Mouse (Mus musculus): ENCODE results near the gene Pex5l.

DNA sequence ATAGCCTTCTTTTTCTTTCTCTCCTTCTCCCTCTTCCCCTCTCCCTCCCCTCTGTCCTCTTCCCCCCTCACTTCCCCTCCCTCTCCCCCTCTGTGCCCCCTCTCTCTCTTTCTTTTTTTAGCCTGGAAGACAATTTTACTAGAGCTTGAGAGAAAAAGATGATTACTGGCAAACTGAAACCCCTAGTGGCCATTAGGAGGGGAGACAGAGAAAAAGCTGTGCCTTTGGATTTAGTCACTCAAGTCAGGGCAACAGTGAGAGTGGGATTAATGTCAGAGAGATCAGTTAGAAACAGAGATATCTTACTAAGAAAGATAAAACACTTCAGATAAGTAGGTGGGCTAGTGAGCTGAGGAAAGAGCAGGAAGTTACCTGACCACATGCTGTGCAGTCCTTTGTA, 20.8 kb upstream of the Pex5l start:
- TF ChIP-seq EP300 (IDR thresholded peaks at IDR 0.05; ENCODE audit: low read depth) (no peak), CTCF (IDR thresholded peaks at IDR 0.05; ENCODE audit: low read depth) (no peak)

Data from liver, embryonic 14.5 days (tissue).